Mouse (Mus musculus): Measurements from ENCODE around the gene Rab11b. TPM values are rescaled to one million over a fixed set of nuclear protein-coding genes. Genes with fewer than 3 reads are reported as not detected.
"Not testable (repeated sequence)": the region's sequence is repeated elsewhere in the genome, so short reads cannot be mapped to it uniquely, and the experiment has no call there.

Gene Rab11b
- total RNA-seq, 4 experiments from 2014 or later, result 248 to 275 (median 267) TPM

- DNase-seq (ENCODE audit: low spot score), result no peak
These were observed 13.1 kb upstream of the Rab11b start for GRCm38 (mm10) chr17:33773426-33773825.

GRCm38 (mm10) chr17:33771617-33772016 lies 11.3 kb upstream of the Rab11b start:
- no peak for DNase-seq (ENCODE audit: low spot score)

GRCm38 (mm10) chr17:33766389-33766788 lies 6.1 kb upstream of the Rab11b start:
- no peak for DNase-seq (ENCODE audit: low spot score)

- DNase-seq (ENCODE audit: low spot score), result peak; percentile 92
These were observed 519 bp downstream of the Rab11b start for GRCm38 (mm10) chr17:33759767-33760254.

GRCm38 (mm10) chr17:33757231-33757630 lies 3.1 kb downstream of the Rab11b start:
- DNase-seq (ENCODE audit: low spot score), result no peak

- peak; percentile 53 for DNase-seq (ENCODE audit: low spot score)
These were observed 4.1 kb downstream of the Rab11b start for GRCm38 (mm10) chr17:33756108-33756790.

- no peak for DNase-seq (ENCODE audit: low spot score)
These were observed 4.8 kb downstream of the Rab11b start for GRCm38 (mm10) chr17:33755418-33756107.

GRCm38 (mm10) chr17:33754656-33755055 lies 5.7 kb downstream of the Rab11b start:
- DNase-seq (ENCODE audit: low spot score), result no peak

GRCm38 (mm10) chr17:33752297-33752696 lies 8.0 kb downstream of the Rab11b start:
- no peak for DNase-seq (ENCODE audit: low spot score)

- DNase-seq (ENCODE audit: low spot score), result no peak
These were observed 9.1 kb downstream of the Rab11b start for GRCm38 (mm10) chr17:33751181-33751580.

GRCm38 (mm10) chr17:33749451-33749850 lies 10.9 kb downstream of the Rab11b start:
- no peak for DNase-seq (ENCODE audit: low spot score)

GRCm38 (mm10) chr17:33746011-33746410 lies 14.3 kb downstream of the Rab11b start:
- peak; percentile 56 for DNase-seq (ENCODE audit: low spot score)

GRCm38 (mm10) chr17:33744686-33745384 lies 15.5 kb downstream of the Rab11b start:
- DNase-seq (ENCODE audit: low spot score), result no peak

- no peak for DNase-seq (ENCODE audit: low spot score)
These were observed 17.9 kb downstream of the Rab11b start for GRCm38 (mm10) chr17:33742420-33742819.

GRCm38 (mm10) chr17:33733526-33733925 lies 26.8 kb downstream of the Rab11b start:
- DNase-seq (ENCODE audit: low spot score), result not testable (repeated sequence)

- DNase-seq (ENCODE audit: low spot score), result not testable (repeated sequence)
These were observed 27.7 kb downstream of the Rab11b start for GRCm38 (mm10) chr17:33732556-33733083.

- DNase-seq (ENCODE audit: low spot score), result no peak
These were observed 31.1 kb downstream of the Rab11b start for GRCm38 (mm10) chr17:33729215-33729614.

- DNase-seq (ENCODE audit: low spot score), result no peak
These were observed 31.9 kb downstream of the Rab11b start for GRCm38 (mm10) chr17:33728396-33728795.

- DNase-seq (ENCODE audit: low spot score), result no peak
These were observed 40.5 kb downstream of the Rab11b start for GRCm38 (mm10) chr17:33719736-33720378.

- DNase-seq (ENCODE audit: low spot score), result no peak
These were observed 41.2 kb downstream of the Rab11b start for GRCm38 (mm10) chr17:33718944-33719725.

- DNase-seq (ENCODE audit: low spot score), result peak; percentile 98
These were observed 41.9 kb downstream of the Rab11b start, which contains the start of gene March2 for GRCm38 (mm10) chr17:33718384-33718881. Gene March2, minus strand, starts transcription at chr17:33718670.

Measured in heart, adult 8-10 months (tissue).